Mouse (Mus musculus): ENCODE measurements at regions not wholly inside any gene's neighbourhood (a gene's known extent, or its start where the extent isn't known, plus 50 kb on each side); places are given as distances from the start of the nearest gene placed in this dataset.

- ChIA-PET CTCF (interaction anchor here in 1 of 4 experiments (0.7 kb wide), 1 partner anchor 801 kb away, joined by 3 read pairs; no protein-coding TSS in a partner anchor), POLR2A (interaction anchor here in 1 of 4 experiments (1.1 kb wide), 1 partner anchor 8 kb away, joined by 3 read pairs; no protein-coding TSS in a partner anchor)
These were observed 106.6 kb upstream of the Lipc start for GRCm38 (mm10) chr9:71058655-71059054.

GRCm38 (mm10) chr9:71056836-71057235 is 104.8 kb upstream of the Lipc start:
- POLR2A ChIA-PET = interaction anchor here in 1 of 4 experiments (1.4 kb wide), 1 partner anchor 40 kb away, joined by 3 read pairs; no protein-coding TSS in a partner anchor
- CTCF ChIA-PET = no interaction called here

- POLR2A ChIA-PET = no interaction called here
- CTCF ChIA-PET = no interaction called here
These were observed 91.9 kb upstream of the Lipc start for GRCm38 (mm10) chr9:71043899-71044298.

GRCm38 (mm10) chr9:71035286-71035685 is 83.3 kb upstream of the Lipc start:
- ChIA-PET CTCF (no interaction called here), POLR2A (no interaction called here)

- POLR2A ChIA-PET = no interaction called here
- CTCF ChIA-PET = no interaction called here
These were observed 80.1 kb upstream of the Lipc start for GRCm38 (mm10) chr9:71032156-71032555.

- POLR2A ChIA-PET = interaction anchor here in 1 of 4 experiments (1.4 kb wide), 1 partner anchor 12 kb away, joined by 3 read pairs; no protein-coding TSS in a partner anchor
- CTCF ChIA-PET = no interaction called here
These were observed 78.3 kb upstream of the Lipc start for GRCm38 (mm10) chr9:71030203-71030921.

GRCm38 (mm10) chr9:71028102-71028501 is 76.1 kb upstream of the Lipc start:
- CTCF ChIA-PET = no interaction called here
- POLR2A ChIA-PET = no interaction called here

- ChIA-PET POLR2A (no interaction called here), CTCF (no interaction called here)
These were observed 75.6 kb upstream of the Lipc start for GRCm38 (mm10) chr9:71027626-71028025.

- POLR2A ChIA-PET = interaction anchor here in 1 of 4 experiments (1.6 kb wide), 1 partner anchor 314 kb away, joined by 3 read pairs; no protein-coding TSS in a partner anchor
- CTCF ChIA-PET = no interaction called here
These were observed 73.2 kb upstream of the Lipc start for GRCm38 (mm10) chr9:71025196-71025595.

- CTCF ChIA-PET = interaction anchor here in 2 of 4 experiments (0.5 to 0.9 kb wide), 2 partner anchors 171 to 411 kb away, joined by 3 read pairs; no protein-coding TSS in a partner anchor
- POLR2A ChIA-PET = interaction anchor here in 1 of 4 experiments (0.7 to 0.9 kb wide), 2 partner anchors 12 to 289 kb away, joined by 3 to 4 read pairs; no protein-coding TSS in a partner anchor
These were observed 66.2 kb upstream of the Lipc start for GRCm38 (mm10) chr9:71018206-71018605.

- CTCF ChIA-PET = interaction anchor here (0.5 to 0.9 kb wide), 4 partner anchors 116 to 410 kb away, joined by 3 read pairs; no protein-coding TSS in a partner anchor
- POLR2A ChIA-PET = interaction anchor here in 1 of 4 experiments (0.8 to 1.3 kb wide), 3 partner anchors 28 to 288 kb away, joined by 3 to 4 read pairs (median 4); no protein-coding TSS in a partner anchor
These were observed 65.6 kb upstream of the Lipc start for GRCm38 (mm10) chr9:71017396-71018179.

- CTCF ChIA-PET = interaction anchor here in 1 of 4 experiments (0.6 kb wide), 1 partner anchor 91 kb away, joined by 4 read pairs; no protein-coding TSS in a partner anchor
- POLR2A ChIA-PET = interaction anchor here in 1 of 4 experiments (1.3 kb wide), 1 partner anchor 41 kb away, joined by 3 read pairs; no protein-coding TSS in a partner anchor
These were observed 63.9 kb upstream of the Lipc start for GRCm38 (mm10) chr9:71015942-71016341.

- ChIA-PET CTCF (no interaction called here), POLR2A (no interaction called here)
These were observed 63.4 kb upstream of the Lipc start for GRCm38 (mm10) chr9:71015400-71015799.

- POLR2A ChIA-PET = no interaction called here
These were observed 60.4 kb upstream of the Lipc start for GRCm38 (mm10) chr9:71012399-71012798.

GRCm38 (mm10) chr9:71004631-71005030 is 52.6 kb upstream of the Lipc start:
- CTCF ChIA-PET = interaction anchor here in 2 of 4 experiments (0.6 to 0.7 kb wide), 6 partner anchors 32 to 845 kb away, joined by 3 to 6 read pairs (median 4); no protein-coding TSS in a partner anchor
- POLR2A ChIA-PET = interaction anchor here in 2 of 4 experiments (0.6 to 0.8 kb wide), 3 partner anchors 15 to 539 kb away, joined by 3 to 5 read pairs (median 5); no protein-coding TSS in a partner anchor

More at GRCm38 (mm10) chr9:71012399-71012798, 60.4 kb upstream of the Lipc start:
- CTCF ChIA-PET = no interaction called here

Data from embryonic stem cell, embryonic (primary cell).